Mouse (Mus musculus) liver, embryonic 14.5 days (tissue): ENCODE data around the gene Hrnr. TPM values are rescaled to one million over a fixed set of nuclear protein-coding genes. Genes with fewer than 3 reads are reported as not detected.

Experiments
- ATAC-seq: fragments of 200-750 bp; cut with Nextera tagmentation; 2 replicates; pipeline ENCODE4 v1.8.0; 2017; ENCODE audit warnings: moderate number of reproducible peaks, mild to moderate bottlenecking, moderate library complexity; ENCODE audit not compliant: insufficient read depth
- DNase-seq, 3 experiments: peaks; one replicate each; pipeline ENCODE4 v3.0.0-alpha.2; 2012 to 2013; ENCODE audit warnings: low read depth in 3 of 3, low spot score in 3 of 3
- H3K27ac ChIP-seq: fragments of 300-500 bp; sonication (generic); 2 replicates; pipeline ENCODE4 v1.5.1; 2014; ENCODE audit warnings: moderate library complexity, mild to moderate bottlenecking, control low read depth, inconsistent platforms
- H3K27me3 ChIP-seq: fragments of 300-500 bp; sonication (generic); 2 replicates; pipeline ENCODE4 v1.6.1; 2014; ENCODE audit warnings: mild to moderate bottlenecking, low read length, moderate library complexity; ENCODE audit not compliant: control insufficient read depth, insufficient read depth
- H3K36me3 ChIP-seq: fragments of 300-500 bp; sonication (generic); replicated peaks from 2 replicates; pipeline ENCODE4 v1.6.1; 2014; ENCODE audit warnings: low read depth; ENCODE audit not compliant: control insufficient read depth, insufficient read depth
- H3K4me1 ChIP-seq, 2 experiments: fragments of 200-500 bp in 1 of 2; fragments of 300-500 bp in 1 of 2; sonication (generic) in 1 of 2; replicated peaks; 2 replicates each; pipeline ENCODE4 v1.6.1; 2012 to 2014; ENCODE audit warnings: antibody characterized with exemption in 1 of 2, inconsistent platforms in 1 of 2, low read length in 1 of 2; ENCODE audit not compliant: control insufficient read depth in 2 of 2, insufficient read depth in 2 of 2
- H3K4me2 ChIP-seq: fragments of 300-500 bp; sonication (generic); 2 replicates; pipeline ENCODE4 v1.6.1; 2014; ENCODE audit warnings: low read depth, mild to moderate bottlenecking, control low read depth, moderate library complexity
- H3K4me3 ChIP-seq, 2 experiments: fragments of 200-500 bp in 1 of 2; fragments of 300-500 bp in 1 of 2; sonication (generic) in 1 of 2; 2 replicates each; pipeline ENCODE4 v1.5.1; 2012 to 2014; ENCODE audit warnings: low read depth in 2 of 2, low read length in 2 of 2, mild to moderate bottlenecking in 2 of 2, control low read depth in 1 of 2, inconsistent platforms in 1 of 2, moderate library complexity in 1 of 2; ENCODE audit not compliant: insufficient read depth in 1 of 2
- H3K9ac ChIP-seq: fragments of 300-500 bp; sonication (generic); replicated peaks from 2 replicates; pipeline ENCODE4 v1.6.1; 2014; ENCODE audit warnings: mild to moderate bottlenecking, control low read depth, moderate library complexity
- H3K9me3 ChIP-seq: fragments of 300-500 bp; sonication (generic); 2 replicates; pipeline ENCODE4 v1.6.1; 2016; ENCODE audit warnings: low read length, mixed read lengths; ENCODE audit not compliant: control insufficient read depth
- CTCF ChIP-seq: IDR thresholded peaks from 2 replicates; pipeline ENCODE4 v1.5.1; 2016; ENCODE audit warnings: antibody characterized with exemption, low read depth, control low read depth
- EP300 ChIP-seq: IDR thresholded peaks from 2 replicates; pipeline ENCODE4 v1.6.1; 2016; ENCODE audit warnings: antibody characterized with exemption, low read depth
- WGBS: fragments of 180-500 bp; shearing (Covaris S2); extraction: QIAGEN DNeasy Blood & Tissue Kit; methylation state at CpG from one replicate; pipeline ENCODE4 v1.1.7; 2014; ENCODE audit not compliant: insufficient replicate concordance; 5-methylcytosine and 5-hydroxymethylcytosine counted together
- polyA plus RNA-seq, 2 experiments: library from polyadenylated mRNA; depleted of rRNA in 1 of 2; stranded (reverse) in 1 of 2; unstranded in 1 of 2; fragments of >200 nt; fragmentation: Nextera tagmentation in 1 of 2; extraction: Ambion mirVana in 1 of 2; gene quantifications; 2 replicates each; pipeline versions ENCODE4 v1.2.1 to v1.2.3; 2012 to 2014

Hrnr gene
- polyA plus RNA-seq, 2 experiments, result not detected

- Histone ChIP-seq H3K4me3 (no peak overlapping the region), H3K27me3 (no peaks in the 10 kb centered on the region), H3K36me3 (no peaks in the 10 kb centered on the region), H3K4me1 (no peaks in the 10 kb centered on the region), H3K9me3 (no peaks in the 10 kb centered on the region), H3K9ac (no peak overlapping the region), H3K27ac (no peak overlapping the region), H3K4me2 (no peak overlapping the region)
- no peak for TF ChIP-seq CTCF
- no peak for TF ChIP-seq EP300
- ATAC-seq (no peak), DNase-seq (no peak)
- WGBS, result 34% methylated on average over 2 of the region's 2 CpGs
These were observed 27.3 kb downstream of the Hrnr start for GRCm38 (mm10) chr3:93346896-93347295.

GRCm38 (mm10) chr3:93360045-93360444 lies 40.5 kb downstream of the Hrnr start:
- Histone ChIP-seq H3K4me1 (0 out of 4 replicates have a peak, but pooled peaks cover 0 to 2% of the 10 kb centered on the region in 2 experiments), H3K36me3 (no peaks in the 10 kb centered on the region), H3K9me3 (no peaks in the 10 kb centered on the region), H3K27me3 (no peaks in the 10 kb centered on the region), H3K27ac (no peak overlapping the region), H3K4me3 (no peak overlapping the region), H3K4me2 (no peak overlapping the region), H3K9ac (no peak overlapping the region)
- no peak for DNase-seq
- 12% methylated on average over 7 of the region's 7 CpGs for WGBS
- peak; percentile 80 for TF ChIP-seq CTCF
- TF ChIP-seq EP300, result no peak
- ATAC-seq, result no peak

- Histone ChIP-seq H3K27ac (no peak overlapping the region), H3K4me1 (0 out of 4 replicates have a peak, but pooled peaks cover 0 to 2% of the 10 kb centered on the region in 2 experiments), H3K27me3 (no peaks in the 10 kb centered on the region), H3K36me3 (no peaks in the 10 kb centered on the region), H3K9me3 (no peaks in the 10 kb centered on the region), H3K4me2 (peak overlapping the region; percentile 8; the same call in 1 of the 2 replicates), H3K4me3 (no peak overlapping the region), H3K9ac (no peak overlapping the region)
- 11% methylated on average over 10 of the region's 10 CpGs for WGBS
- ATAC-seq, result no peak
- TF ChIP-seq CTCF, result peak; percentile 54
- TF ChIP-seq EP300, result no peak
- DNase-seq, result peak in 2 of 3 experiments; percentile 4 to 16
These were observed 42.5 kb downstream of the Hrnr start for GRCm38 (mm10) chr3:93361933-93362574.

- ATAC-seq (no peak), DNase-seq (no peak)
- Histone ChIP-seq H3K36me3 (no peaks in the 10 kb centered on the region), H3K9me3 (no peaks in the 10 kb centered on the region), H3K4me3 (no peak overlapping the region), H3K4me2 (no peak overlapping the region), H3K27ac (no peak overlapping the region), H3K9ac (no peak overlapping the region), H3K27me3 (no peaks in the 10 kb centered on the region), H3K4me1 (peaks cover 0 to 2% of the 10 kb centered on the region in 2 experiments; a peak in 1 of 4 replicates)
- 34% methylated on average over 3 of the region's 3 CpGs for WGBS
- no peak for TF ChIP-seq EP300
- TF ChIP-seq CTCF, result no peak
These were observed 47.5 kb downstream of the Hrnr start for GRCm38 (mm10) chr3:93366966-93367575.

GRCm38 (mm10) chr3:93368171-93368570 lies 48.6 kb downstream of the Hrnr start:
- Histone ChIP-seq H3K4me1 (no peaks in the 10 kb centered on the region; a peak in 1 of 4 replicates), H3K27me3 (no peaks in the 10 kb centered on the region), H3K4me3 (no peak overlapping the region), H3K9ac (no peak overlapping the region), H3K36me3 (no peaks in the 10 kb centered on the region), H3K4me2 (no peak overlapping the region), H3K9me3 (no peaks in the 10 kb centered on the region), H3K27ac (no peak overlapping the region)
- 40% methylated on average over 1 of the region's 1 CpGs for WGBS
- DNase-seq (no peak), ATAC-seq (no peak)
- TF ChIP-seq CTCF, result no peak
